Mouse (Mus musculus): ENCODE measurements at regions not wholly inside any gene's neighbourhood (a gene's known extent, or its start where the extent isn't known, plus 50 kb on each side); places are given as distances from the start of the nearest gene placed in this dataset.

GRCm38 (mm10) chr3:20680944-20681494, 314.0 kb upstream of the Agtr1b start:
- DNase-seq (ENCODE audit: low spot score) = no peak

GRCm38 (mm10) chr3:20661883-20662282, 294.9 kb upstream of the Agtr1b start:
- peak; percentile 77 for DNase-seq (ENCODE audit: low spot score)

- DNase-seq (ENCODE audit: low spot score) = peak; percentile 21
Measured at GRCm38 (mm10) chr3:20655345-20655744, 288.4 kb upstream of the Agtr1b start.

Measured in gastrocnemius, adult 18-20 months (tissue).